Mouse (Mus musculus) limb, embryonic 14.5 days (tissue): ENCODE data around the gene Fmo2. TPM values are rescaled to one million over a fixed set of nuclear protein-coding genes. Genes with fewer than 3 reads are reported as not detected.

Source experiments
- ATAC-seq: fragments of 200-750 bp; cut with Nextera tagmentation; 2 replicates; pipeline ENCODE4 v1.8.0; 2017; ENCODE audit warnings: low read depth, moderate number of reproducible peaks, moderate TSS enrichment; ENCODE audit not compliant: low FRiP score
- DNase-seq: peaks from one replicate; pipeline ENCODE4 v3.0.0-alpha.2; 2015; ENCODE audit warnings: low spot score
- H3K27ac ChIP-seq: fragments of 300-500 bp; sonication (generic); replicated peaks from 2 replicates; pipeline ENCODE4 v1.5.1; 2014; ENCODE audit warnings: low read depth, mild to moderate bottlenecking, low read length, moderate library complexity, mixed read lengths
- H3K27me3 ChIP-seq: fragments of 300-500 bp; sonication (generic); 2 replicates; pipeline ENCODE4 v1.6.1; 2014; ENCODE audit warnings: low read length, mixed read lengths; ENCODE audit not compliant: control insufficient read depth, insufficient read depth
- H3K36me3 ChIP-seq: fragments of 300-500 bp; sonication (generic); 2 replicates; pipeline ENCODE4 v1.6.1; 2014; ENCODE audit warnings: mild to moderate bottlenecking, low read length, moderate library complexity, mixed read lengths; ENCODE audit not compliant: control insufficient read depth, insufficient read depth
- H3K4me1 ChIP-seq: fragments of 300-500 bp; sonication (generic); 2 replicates; pipeline ENCODE4 v1.6.1; 2014; ENCODE audit warnings: antibody characterized with exemption, low read length, mixed read lengths; ENCODE audit not compliant: control insufficient read depth, insufficient read depth
- H3K4me2 ChIP-seq: fragments of 300-500 bp; sonication (generic); replicated peaks from 2 replicates; pipeline ENCODE4 v1.6.1; 2014; ENCODE audit warnings: low read depth, mild to moderate bottlenecking, low read length, moderate library complexity; ENCODE audit not compliant: severe bottlenecking
- H3K4me3 ChIP-seq: fragments of 300-500 bp; sonication (generic); replicated peaks from 2 replicates; pipeline ENCODE4 v1.5.1; 2014; ENCODE audit warnings: low read length
- H3K9ac ChIP-seq: fragments of 300-500 bp; sonication (generic); 2 replicates; pipeline ENCODE4 v1.6.1; 2014; ENCODE audit warnings: mild to moderate bottlenecking, low read depth, low read length, moderate library complexity; ENCODE audit not compliant: severe bottlenecking
- H3K9me3 ChIP-seq: fragments of 300-500 bp; sonication (generic); 2 replicates; pipeline ENCODE4 v1.6.1; 2016; ENCODE audit warnings: low read length; ENCODE audit not compliant: control insufficient read depth
- POLR2A ChIP-seq: fragments of 200-500 bp; IDR thresholded peaks from 2 replicates; pipeline ENCODE4 v1.8.0; 2012; ENCODE audit warnings: inconsistent platforms, mild to moderate bottlenecking, moderate library complexity, borderline replicate concordance; ENCODE audit not compliant: insufficient read depth, insufficient read length; ENCODE audit errors: extremely low read depth
- WGBS: fragments of 180-500 bp; shearing (Covaris S2); extraction: QIAGEN DNeasy Blood & Tissue Kit; methylation state at CpG from one replicate; pipeline ENCODE4 v1.1.7; 2014; 5-methylcytosine and 5-hydroxymethylcytosine counted together
- polyA plus RNA-seq, 2 experiments: library from polyadenylated mRNA; depleted of rRNA in 1 of 2; stranded (reverse) in 1 of 2; unstranded in 1 of 2; fragments of >200 nt; fragmentation: Nextera tagmentation in 1 of 2; extraction: Ambion mirVana in 1 of 2; gene quantifications; 2 replicates each; pipeline versions ENCODE4 v1.2.1 to v1.2.3; 2012 to 2014

Fmo2 gene
- polyA plus RNA-seq, 2 experiments, result 1.5 to 2.1 TPM

DNA sequence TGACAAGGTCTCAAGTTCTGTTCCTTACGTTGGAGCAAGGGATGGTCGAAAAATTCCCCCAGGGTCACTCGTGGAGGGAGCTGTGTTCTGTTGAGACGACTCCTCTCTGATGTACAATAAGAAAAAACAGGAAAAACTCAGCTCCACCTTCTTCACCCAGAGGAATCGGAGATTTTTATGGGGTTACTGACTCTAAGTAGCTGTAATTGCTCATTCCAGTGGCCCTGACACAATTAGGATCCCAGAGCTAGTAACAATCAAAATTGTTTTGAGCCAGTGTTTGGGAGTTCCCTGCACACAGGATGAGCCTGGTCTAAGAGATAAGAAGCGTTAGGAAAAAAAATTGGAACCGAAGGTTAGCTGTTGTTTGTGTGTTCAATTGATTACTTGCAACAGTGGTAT is 32.2 kb downstream of the Fmo2 start, which contains the start of gene Fmo1:
Gene Fmo1 (minus strand): TSS at position 331 of the 402 bp plus-strand sequence.
- DNase-seq, result no peak
- no peaks in the 10 kb centered on the region for H3K27me3 ChIP-seq
- TF ChIP-seq POLR2A, result no peak
- no peak for ATAC-seq
- H3K4me1 ChIP-seq, result peaks cover 23% of the 10 kb centered on the region
- H3K4me2 ChIP-seq, result no peak within 1 kb of the TSS
- no peaks in the 10 kb centered on the region for H3K36me3 ChIP-seq
- no peak within 1 kb of the TSS for H3K9ac ChIP-seq
- WGBS, result 21% methylated on average over 7 of the region's 7 CpGs
- peaks cover 8% of the 10 kb centered on the region; the same call in 1 of the 2 replicates for H3K9me3 ChIP-seq
- no peak within 1 kb of the TSS for H3K4me3 ChIP-seq
- H3K27ac ChIP-seq, result no peak within 1 kb of the TSS

DNA sequence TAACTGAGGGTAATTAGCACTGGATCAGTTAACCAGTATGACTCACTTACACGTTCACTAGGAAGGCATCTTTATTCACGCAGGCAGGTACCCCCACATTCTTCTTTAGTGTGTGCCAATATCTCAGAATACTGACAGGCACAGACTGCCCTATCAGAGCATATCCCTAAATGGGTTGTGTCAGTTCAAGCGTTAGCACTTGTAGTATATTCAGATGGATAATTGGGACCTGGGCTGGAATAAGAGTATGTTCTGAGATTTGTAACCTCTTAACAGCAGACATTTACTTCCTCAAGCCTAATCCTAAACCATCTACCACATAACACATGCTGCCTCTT is 33.1 kb downstream of the Fmo2 start:
- Histone ChIP-seq H3K9ac (no peak overlapping the region), H3K27ac (no peak overlapping the region), H3K4me3 (no peak overlapping the region), H3K9me3 (peaks cover 8% of the 10 kb centered on the region; the same call in 1 of the 2 replicates), H3K27me3 (no peaks in the 10 kb centered on the region), H3K4me2 (no peak overlapping the region), H3K4me1 (peaks cover 18% of the 10 kb centered on the region), H3K36me3 (no peaks in the 10 kb centered on the region)
- no peak for TF ChIP-seq POLR2A
- no peak for DNase-seq
- 45% methylated on average over 3 of the region's 3 CpGs for WGBS
- no peak for ATAC-seq

DNA sequence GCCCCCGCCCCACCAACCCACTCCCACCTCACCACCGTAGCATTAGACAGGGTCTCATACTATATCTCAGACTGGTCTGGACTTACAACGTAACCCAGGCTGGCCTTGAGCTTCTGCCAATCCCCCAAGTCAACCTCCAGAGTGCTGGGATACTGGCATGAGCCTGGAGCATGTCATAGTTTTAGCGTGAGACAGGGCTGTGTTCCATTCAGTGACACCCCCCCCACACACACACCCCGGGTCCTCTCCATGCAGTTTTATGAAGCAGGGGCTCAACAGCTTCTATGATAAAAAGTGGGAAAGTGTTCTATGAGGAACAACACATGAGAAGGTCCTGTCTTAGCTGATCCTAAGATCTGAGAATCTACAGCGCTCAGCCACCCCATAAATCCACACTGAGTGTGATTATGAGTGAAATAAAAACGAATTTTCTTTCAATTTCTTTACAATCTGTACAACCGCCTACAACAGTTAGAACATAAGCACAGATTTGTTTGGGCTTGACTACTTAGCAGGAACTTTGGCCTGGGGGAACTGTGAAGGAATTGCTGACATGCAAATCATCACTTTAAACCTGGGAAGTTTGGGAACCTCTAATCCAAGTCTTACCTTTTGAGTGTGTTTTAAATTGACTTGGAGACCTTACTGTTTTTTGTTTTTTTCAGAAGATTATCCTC is 33.6 kb downstream of the Fmo2 start:
- no peak overlapping the region for H3K27ac ChIP-seq
- H3K36me3 ChIP-seq, result no peaks in the 10 kb centered on the region
- H3K4me1 ChIP-seq, result peaks cover 17% of the 10 kb centered on the region
- no peak overlapping the region for H3K9ac ChIP-seq
- no peak overlapping the region for H3K4me3 ChIP-seq
- DNase-seq (peak; percentile 29), ATAC-seq (no peak)
- H3K27me3 ChIP-seq, result no peaks in the 10 kb centered on the region
- WGBS, result 54% methylated on average over 8 of the region's 8 CpGs
- TF ChIP-seq POLR2A, result no peak
- no peak overlapping the region for H3K4me2 ChIP-seq
- H3K9me3 ChIP-seq, result peaks cover 8% of the 10 kb centered on the region; the same call in 1 of the 2 replicates

DNA sequence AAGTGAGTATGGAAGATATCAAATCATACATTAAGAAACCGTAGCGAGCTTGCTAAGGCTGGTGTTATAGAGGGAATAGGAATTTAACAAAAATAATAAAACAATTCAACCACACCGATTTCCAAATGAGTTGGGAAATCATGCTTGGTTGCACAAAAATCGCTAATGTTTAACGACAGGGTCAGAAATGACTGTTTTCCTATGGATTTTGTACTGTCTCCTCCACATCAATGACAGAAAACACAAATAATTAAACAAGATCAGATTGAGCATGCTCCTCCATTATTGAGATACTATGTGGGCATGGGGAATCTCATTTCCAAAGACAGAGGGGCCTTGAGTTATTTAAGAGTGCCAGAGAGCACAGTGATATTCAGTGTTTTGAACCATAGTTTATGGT is 34.2 kb downstream of the Fmo2 start:
- Histone ChIP-seq H3K27ac (no peak overlapping the region), H3K9ac (no peak overlapping the region), H3K27me3 (no peaks in the 10 kb centered on the region), H3K9me3 (peaks cover 8% of the 10 kb centered on the region; the same call in 1 of the 2 replicates), H3K4me1 (peaks cover 21% of the 10 kb centered on the region), H3K4me2 (no peak overlapping the region), H3K36me3 (no peaks in the 10 kb centered on the region), H3K4me3 (no peak overlapping the region)
- 92% methylated on average over 5 of the region's 5 CpGs for WGBS
- ATAC-seq, result no peak
- no peak for DNase-seq
- no peak for TF ChIP-seq POLR2A

DNA sequence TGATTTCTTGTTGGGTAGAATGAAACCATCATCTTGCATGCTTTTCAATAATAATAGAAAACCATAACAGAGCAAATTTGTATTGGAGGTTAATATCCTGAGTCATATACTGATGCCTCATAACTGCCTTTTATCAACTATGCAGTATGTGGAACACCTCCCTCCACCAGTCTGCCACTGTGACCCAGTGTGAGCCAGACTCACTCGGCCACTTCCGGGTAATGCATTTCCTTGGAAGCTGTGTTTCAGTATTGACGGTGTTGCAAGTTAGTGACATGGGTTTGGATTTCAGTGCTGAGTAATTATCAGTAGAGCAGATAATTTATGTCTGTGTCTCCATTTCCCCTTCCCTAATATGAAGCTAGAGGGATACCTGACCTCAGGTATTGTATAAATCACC is 34.9 kb downstream of the Fmo2 start:
- no peak overlapping the region for H3K27ac ChIP-seq
- no peak for ATAC-seq
- no peak overlapping the region for H3K9ac ChIP-seq
- H3K27me3 ChIP-seq, result no peaks in the 10 kb centered on the region
- TF ChIP-seq POLR2A, result no peak
- no peaks in the 10 kb centered on the region for H3K36me3 ChIP-seq
- peaks cover 27% of the 10 kb centered on the region for H3K4me1 ChIP-seq
- peaks cover 8% of the 10 kb centered on the region; the same call in 1 of the 2 replicates for H3K9me3 ChIP-seq
- H3K4me3 ChIP-seq, result no peak overlapping the region
- DNase-seq, result no peak
- 77% methylated on average over 3 of the region's 3 CpGs for WGBS
- H3K4me2 ChIP-seq, result no peak overlapping the region

DNA sequence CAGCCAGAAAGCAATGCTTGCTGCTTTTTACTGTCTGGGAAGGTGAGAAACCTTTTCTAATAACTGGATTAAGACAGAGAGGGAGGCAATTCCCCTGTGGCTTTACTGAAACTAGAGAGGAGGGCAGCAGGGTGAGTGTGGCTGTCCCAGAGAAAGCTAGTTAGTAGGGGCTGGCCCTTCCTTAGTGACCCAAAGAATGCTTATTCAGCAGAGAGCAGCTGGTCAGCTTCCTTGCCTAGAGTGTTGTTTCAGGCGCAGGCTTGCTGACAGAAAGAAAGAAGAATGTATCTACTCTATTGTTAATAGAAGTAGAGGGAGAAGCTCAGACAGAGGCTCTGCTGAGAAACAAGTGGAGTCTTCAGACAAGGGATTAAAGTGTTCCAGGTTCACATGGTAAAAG is 36.2 kb downstream of the Fmo2 start:
- Histone ChIP-seq H3K9me3 (no peaks in the 10 kb centered on the region), H3K4me2 (no peak overlapping the region), H3K27me3 (no peaks in the 10 kb centered on the region), H3K4me3 (no peak overlapping the region), H3K9ac (no peak overlapping the region), H3K36me3 (no peaks in the 10 kb centered on the region), H3K27ac (no peak overlapping the region), H3K4me1 (peaks cover 28% of the 10 kb centered on the region)
- no peak for TF ChIP-seq POLR2A
- DNase-seq, result no peak
- 63% methylated on average over 1 of the region's 1 CpGs for WGBS
- no peak for ATAC-seq
